Mouse (Mus musculus): ENCODE data around the gene Relt. TPM values are rescaled to one million over a fixed set of nuclear protein-coding genes. Genes with fewer than 3 reads are reported as not detected.
A peak's percentile ranks its signal among the peaks of the same experiment; 100 is the strongest.

Gene Relt
- polyA plus RNA-seq, 1 experiment from 2014 or later = 2.7 TPM

DNA sequence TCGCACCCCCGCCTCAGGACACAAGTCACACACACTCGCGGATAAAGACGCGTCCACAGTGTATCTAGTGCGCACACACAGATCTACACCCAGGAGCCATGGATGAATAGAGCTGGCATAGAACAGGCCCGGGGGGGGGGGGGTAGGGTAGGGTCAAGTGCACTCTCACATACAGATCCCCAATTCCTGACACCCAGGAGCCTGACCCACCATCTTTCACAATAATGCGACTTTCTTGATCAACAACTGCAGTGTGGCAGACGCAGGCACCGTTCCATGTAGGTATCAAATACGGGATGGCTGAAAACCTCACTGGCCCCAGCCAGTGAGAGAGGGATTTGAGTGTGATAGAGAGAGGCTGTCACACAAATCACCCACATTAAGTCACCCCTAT, 31.6 kb upstream of the Relt start:
- 5% methylated on average over 12 of the region's 12 CpGs for WGBS
- Histone ChIP-seq H3K27ac (no peak overlapping the region), H3K36me3 (peaks cover 5% of the 10 kb centered on the region), H3K9ac (replicated peaks) (peak overlapping the region; percentile 78), H3K4me2 (replicated peaks) (peak overlapping the region; percentile 74), H3K27me3 (no peaks in the 10 kb centered on the region), H3K9me3 (no peaks in the 10 kb centered on the region), H3K4me1 (replicated peaks) (peaks cover 26% of the 10 kb centered on the region), H3K4me3 (replicated peaks) (peak overlapping the region; percentile 53)
- peak; percentile 35 for ATAC-seq

DNA sequence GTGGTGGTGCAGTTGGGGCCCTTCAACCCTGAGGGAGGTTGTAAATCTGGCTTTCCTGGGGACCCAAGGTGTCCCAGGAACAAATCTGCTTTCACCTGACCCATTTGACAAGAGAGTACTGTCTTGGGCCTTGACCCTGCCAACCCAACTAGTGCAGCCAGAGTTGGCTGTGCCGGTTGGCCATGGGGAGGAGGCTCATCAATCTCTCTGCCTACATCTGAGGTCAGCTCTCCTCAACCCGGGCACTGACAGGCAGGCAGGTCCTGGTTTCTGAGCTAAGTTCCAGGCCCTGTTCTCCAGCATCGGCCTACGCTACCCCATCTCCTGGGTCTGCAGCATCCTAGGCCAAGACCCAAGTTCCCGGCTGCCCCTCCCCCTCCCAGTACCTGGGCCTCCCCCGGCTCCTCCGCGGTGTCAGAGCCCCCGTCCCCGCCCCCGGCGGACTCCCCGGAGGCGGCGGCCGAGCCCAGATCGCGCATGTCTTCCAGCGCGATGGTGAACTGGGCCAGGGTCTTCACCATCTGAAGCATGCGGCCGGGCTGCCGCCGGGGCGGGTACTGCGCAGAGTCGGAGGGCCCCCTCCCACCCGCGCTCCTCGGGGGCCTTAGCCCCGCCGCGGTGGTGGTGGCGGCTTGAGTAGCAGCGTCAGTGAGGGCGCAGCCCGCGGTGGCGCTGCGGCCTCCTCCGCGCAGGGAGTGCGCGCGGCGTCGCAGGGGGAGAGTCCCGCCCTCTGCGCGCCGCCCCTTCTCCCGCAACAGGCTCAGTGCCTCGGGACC, 31.0 kb upstream of the Relt start:
- Histone ChIP-seq H3K27me3 (no peaks in the 10 kb centered on the region), H3K9ac (replicated peaks) (peak overlapping the region; percentile 78), H3K4me3 (replicated peaks) (peak overlapping the region; percentile 53), H3K36me3 (peaks cover 11% of the 10 kb centered on the region), H3K4me1 (replicated peaks) (peaks cover 26% of the 10 kb centered on the region), H3K27ac (peak overlapping the region; percentile 31; the same call in 1 of the 2 replicates), H3K9me3 (no peaks in the 10 kb centered on the region), H3K4me2 (replicated peaks) (peak overlapping the region; percentile 74)
- ATAC-seq = peak; percentile 73
- WGBS = 3% methylated on average over 37 of the region's 53 CpGs

- Histone ChIP-seq H3K27me3 (no peaks in the 10 kb centered on the region), H3K4me1 (replicated peaks) (peaks cover 26% of the 10 kb centered on the region), H3K9ac (replicated peaks) (peak overlapping the region; percentile 78), H3K27ac (peak overlapping the region; percentile 30; the same call in 1 of the 2 replicates), H3K4me3 (replicated peaks) (peak overlapping the region; percentile 53), H3K4me2 (replicated peaks) (peak overlapping the region; percentile 74), H3K9me3 (no peaks in the 10 kb centered on the region), H3K36me3 (peaks cover 18% of the 10 kb centered on the region)
- ATAC-seq = peak; percentile 22
- WGBS = 36% methylated on average over 20 of the region's 20 CpGs
Observed at GRCm38 (mm10) chr7:100893249-100894056, 30.2 kb upstream of the Relt start.

GRCm38 (mm10) chr7:100886535-100886934, 23.3 kb upstream of the Relt start:
- peaks cover 60% of the 10 kb centered on the region for H3K36me3 ChIP-seq
- ATAC-seq = no peak

GRCm38 (mm10) chr7:100884460-100884859, 21.2 kb upstream of the Relt start:
- no peak for ATAC-seq
- peaks cover 5% of the 10 kb centered on the region for H3K4me1 ChIP-seq (replicated peaks)
- WGBS = 96% methylated on average over 4 of the region's 4 CpGs
- H3K27me3 ChIP-seq = no peaks in the 10 kb centered on the region
- no peaks in the 10 kb centered on the region for H3K9me3 ChIP-seq
- H3K27ac ChIP-seq = no peak overlapping the region
- H3K9ac ChIP-seq (replicated peaks) = no peak overlapping the region
- H3K36me3 ChIP-seq = peaks cover 72% of the 10 kb centered on the region
- no peak overlapping the region for H3K4me2 ChIP-seq (replicated peaks)
- H3K4me3 ChIP-seq (replicated peaks) = no peak overlapping the region

More at GRCm38 (mm10) chr7:100886535-100886934, 23.3 kb upstream of the Relt start:
- no peak overlapping the region for H3K27ac ChIP-seq
- H3K4me2 ChIP-seq (replicated peaks) = no peak overlapping the region
- no peaks in the 10 kb centered on the region for H3K4me1 ChIP-seq (replicated peaks)
- no peak overlapping the region for H3K4me3 ChIP-seq (replicated peaks)
- 33% methylated on average over 3 of the region's 3 CpGs for WGBS
- H3K27me3 ChIP-seq = no peaks in the 10 kb centered on the region
- H3K9me3 ChIP-seq = no peaks in the 10 kb centered on the region
- H3K9ac ChIP-seq (replicated peaks) = no peak overlapping the region

DNA sequence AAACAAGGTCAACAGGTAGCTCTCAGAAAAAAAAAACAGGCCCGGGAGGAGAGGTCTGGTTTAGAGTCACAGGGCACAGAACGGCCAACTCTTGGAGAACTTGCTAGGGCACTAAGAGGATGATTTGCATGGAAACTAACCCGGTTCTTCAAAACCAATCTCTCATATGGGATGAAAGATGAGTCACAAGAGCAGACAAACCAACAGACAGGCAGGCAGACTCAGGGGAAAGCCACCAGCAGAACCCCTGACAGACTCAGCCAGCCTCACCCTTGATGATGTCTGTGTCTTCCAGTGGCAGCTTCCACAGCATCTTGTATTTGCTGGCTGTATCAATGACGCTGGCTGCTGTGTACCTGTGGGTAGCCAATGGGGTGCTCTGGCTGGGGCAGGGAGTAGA, 18.7 kb upstream of the Relt start:
- peaks cover 87% of the 10 kb centered on the region for H3K36me3 ChIP-seq
- H3K4me1 ChIP-seq (replicated peaks) = peaks cover 7% of the 10 kb centered on the region
- no peak overlapping the region for H3K27ac ChIP-seq
- no peak overlapping the region for H3K4me3 ChIP-seq (replicated peaks)
- no peak overlapping the region for H3K4me2 ChIP-seq (replicated peaks)
- H3K27me3 ChIP-seq = no peaks in the 10 kb centered on the region
- WGBS = 91% methylated on average over 4 of the region's 4 CpGs
- H3K9me3 ChIP-seq = no peaks in the 10 kb centered on the region
- ATAC-seq = no peak
- H3K9ac ChIP-seq (replicated peaks) = no peak overlapping the region

DNA sequence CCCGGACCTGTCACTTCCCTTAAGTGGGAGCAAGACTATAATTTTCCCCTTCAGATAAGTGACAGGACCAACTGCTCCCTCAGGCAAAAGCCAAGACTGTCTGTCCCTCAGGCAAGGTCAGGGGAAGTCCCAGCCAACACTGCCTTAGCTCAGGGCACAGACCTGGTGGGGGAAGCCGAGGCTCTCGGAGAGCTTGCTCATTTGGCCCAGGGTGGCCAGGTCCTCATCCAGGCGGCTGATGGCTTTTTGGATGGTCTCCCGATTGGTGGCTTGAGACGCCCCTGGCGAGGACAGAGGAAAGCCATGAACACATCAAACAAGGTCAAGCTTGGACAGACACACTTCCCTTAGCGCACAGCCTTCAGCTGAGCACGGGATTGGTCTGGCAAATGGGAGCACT, 18.3 kb upstream of the Relt start:
- Histone ChIP-seq H3K4me3 (replicated peaks) (no peak overlapping the region), H3K9me3 (no peaks in the 10 kb centered on the region), H3K4me1 (replicated peaks) (peaks cover 7% of the 10 kb centered on the region), H3K36me3 (peaks cover 92% of the 10 kb centered on the region), H3K4me2 (replicated peaks) (no peak overlapping the region), H3K27ac (no peak overlapping the region), H3K9ac (replicated peaks) (no peak overlapping the region), H3K27me3 (no peaks in the 10 kb centered on the region)
- 93% methylated on average over 9 of the region's 9 CpGs for WGBS
- ATAC-seq = no peak

DNA sequence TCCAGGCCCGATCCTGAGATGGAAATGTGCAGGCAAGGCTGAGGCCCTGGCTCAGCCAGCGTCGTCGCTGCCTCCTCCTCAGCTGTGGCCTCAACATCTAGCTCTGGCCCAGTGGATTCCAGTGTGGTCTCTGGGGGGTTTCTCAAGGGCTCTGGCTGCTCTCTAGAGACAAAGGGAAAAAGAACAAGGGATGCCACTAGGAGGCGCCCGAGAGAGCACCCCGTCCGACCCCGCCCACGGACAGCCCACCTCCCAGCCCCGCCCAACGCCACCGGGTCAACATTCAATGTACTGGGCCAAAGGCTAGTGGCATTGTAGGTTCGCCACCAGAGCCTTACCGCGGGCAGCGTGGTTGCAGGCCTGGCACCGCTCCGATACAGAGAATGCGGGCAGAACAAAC, 16.3 kb upstream of the Relt start:
- ATAC-seq = peak; percentile 40; the same call in 1 of the 2 replicates
- Histone ChIP-seq H3K27me3 (no peaks in the 10 kb centered on the region), H3K36me3 (peaks cover 87% of the 10 kb centered on the region), H3K4me2 (replicated peaks) (peak overlapping the region; percentile 3; the same call in 1 of the 2 replicates), H3K9me3 (no peaks in the 10 kb centered on the region), H3K4me1 (replicated peaks) (peaks cover 7% of the 10 kb centered on the region), H3K27ac (no peak overlapping the region), H3K4me3 (replicated peaks) (no peak overlapping the region), H3K9ac (replicated peaks) (no peak overlapping the region)
- WGBS = 18% methylated on average over 20 of the region's 20 CpGs

DNA sequence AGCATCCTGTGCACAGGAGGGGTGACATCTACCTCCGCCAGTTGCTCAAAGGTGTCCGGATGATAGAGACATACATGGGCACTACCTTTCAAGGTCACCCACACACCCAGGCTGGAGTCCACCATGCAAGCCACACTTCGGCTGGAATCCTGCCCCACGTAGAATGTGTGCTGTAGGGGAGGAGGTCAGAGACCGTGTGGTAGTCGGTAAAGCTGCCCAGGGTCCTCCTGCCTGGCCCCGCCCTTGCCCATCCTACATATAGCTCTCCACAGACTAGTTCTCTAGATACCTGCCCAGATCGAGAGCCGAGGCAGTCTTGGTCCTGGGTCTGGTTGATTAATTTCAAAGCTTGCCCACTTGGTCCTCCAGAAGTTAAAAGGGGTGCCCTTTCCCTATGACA, 13.5 kb upstream of the Relt start:
- Histone ChIP-seq H3K27me3 (no peaks in the 10 kb centered on the region), H3K27ac (no peak overlapping the region), H3K4me3 (replicated peaks) (no peak overlapping the region), H3K9ac (replicated peaks) (no peak overlapping the region), H3K9me3 (no peaks in the 10 kb centered on the region), H3K4me1 (replicated peaks) (peaks cover 7% of the 10 kb centered on the region), H3K36me3 (peaks cover 73% of the 10 kb centered on the region), H3K4me2 (replicated peaks) (no peak overlapping the region)
- WGBS = 92% methylated on average over 9 of the region's 9 CpGs
- ATAC-seq = no peak

DNA sequence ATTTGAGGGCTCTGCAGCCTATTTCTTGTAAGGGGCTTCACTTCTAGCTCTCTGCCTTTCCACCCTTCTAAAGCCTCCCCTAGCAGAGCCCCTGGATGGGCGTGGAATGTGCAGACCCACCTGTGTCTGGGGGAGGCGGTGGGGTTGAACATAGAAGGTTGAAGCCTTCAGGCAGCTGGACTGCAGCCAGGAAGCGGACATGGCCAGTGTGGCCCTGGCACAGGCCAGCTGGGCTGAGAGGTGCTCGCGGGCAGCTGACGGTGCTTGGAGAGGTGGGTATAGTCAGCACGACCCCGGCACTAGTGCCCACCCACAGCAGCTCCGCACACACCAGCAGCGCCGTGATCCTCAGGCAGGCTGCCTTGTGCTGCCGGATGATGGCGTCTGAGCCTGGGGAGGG, 13.0 kb upstream of the Relt start:
- 94% methylated on average over 13 of the region's 13 CpGs for WGBS
- Histone ChIP-seq H3K27ac (no peak overlapping the region; the same call in 1 of the 2 replicates), H3K4me1 (replicated peaks) (peaks cover 7% of the 10 kb centered on the region), H3K9ac (replicated peaks) (no peak overlapping the region), H3K36me3 (peaks cover 68% of the 10 kb centered on the region), H3K27me3 (no peaks in the 10 kb centered on the region), H3K9me3 (no peaks in the 10 kb centered on the region), H3K4me3 (replicated peaks) (no peak overlapping the region), H3K4me2 (replicated peaks) (no peak overlapping the region)
- no peak for ATAC-seq

- no peaks in the 10 kb centered on the region for H3K27me3 ChIP-seq
- 83% methylated on average over 1 of the region's 1 CpGs for WGBS
- no peak overlapping the region for H3K27ac ChIP-seq
- peaks cover 64% of the 10 kb centered on the region for H3K36me3 ChIP-seq
- H3K9ac ChIP-seq (replicated peaks) = no peak overlapping the region
- no peak overlapping the region for H3K4me3 ChIP-seq (replicated peaks)
- H3K4me2 ChIP-seq (replicated peaks) = no peak overlapping the region
- no peaks in the 10 kb centered on the region for H3K9me3 ChIP-seq
- no peak for ATAC-seq
- H3K4me1 ChIP-seq (replicated peaks) = peaks cover 7% of the 10 kb centered on the region
Observed at GRCm38 (mm10) chr7:100875822-100876221, 12.6 kb upstream of the Relt start.

GRCm38 (mm10) chr7:100873197-100873596, 10.0 kb upstream of the Relt start:
- Histone ChIP-seq H3K9ac (replicated peaks) (no peak overlapping the region), H3K9me3 (no peaks in the 10 kb centered on the region), H3K4me2 (replicated peaks) (no peak overlapping the region), H3K27me3 (no peaks in the 10 kb centered on the region), H3K27ac (no peak overlapping the region), H3K36me3 (peaks cover 38% of the 10 kb centered on the region), H3K4me1 (replicated peaks) (no peaks in the 10 kb centered on the region), H3K4me3 (replicated peaks) (no peak overlapping the region)
- 94% methylated on average over 13 of the region's 13 CpGs for WGBS
- no peak for ATAC-seq

Measured in midbrain, embryonic 13.5 days (tissue).